Mouse (Mus musculus): Measurements from ENCODE around the gene Iqgap2.

- no peak for TF ChIP-seq CTCF (IDR thresholded peaks at IDR 0.05; ENCODE audit: low read depth)
- TF ChIP-seq EP300 (optimal IDR thresholded peaks at IDR 0.05), result no peak
Measured at GRCm38 (mm10) chr13:95782969-95783332, 108.8 kb downstream of the Iqgap2 start.
